Mouse (Mus musculus) forebrain, embryonic 10.5 days (tissue): ENCODE results near the gene Rcan2. TPM values are rescaled to one million over a fixed set of nuclear protein-coding genes. Genes with fewer than 3 reads are reported as not detected.

ENCODE experiments used
- DNase-seq: peaks from one replicate; pipeline ENCODE4 v3.0.0-alpha.2; 2017; ENCODE audit warnings: low spot score; ENCODE audit errors: extremely low spot score
- H3K27ac ChIP-seq: fragments of 300-500 bp; sonication (generic); 2 replicates; pipeline ENCODE4 v1.5.1; 2016; ENCODE audit warnings: mild to moderate bottlenecking
- H3K27me3 ChIP-seq: fragments of 300-500 bp; sonication (generic); 2 replicates; pipeline ENCODE4 v1.6.1; 2016; ENCODE audit warnings: mild to moderate bottlenecking; ENCODE audit not compliant: poor library complexity, severe bottlenecking
- H3K36me3 ChIP-seq: fragments of 300-500 bp; sonication (generic); replicated peaks from 2 replicates; pipeline ENCODE4 v1.6.1; 2016; ENCODE audit warnings: mild to moderate bottlenecking, moderate library complexity
- H3K4me1 ChIP-seq: fragments of 300-500 bp; sonication (generic); 2 replicates; pipeline ENCODE4 v1.6.1; 2016
- H3K4me3 ChIP-seq: fragments of 300-500 bp; sonication (generic); 2 replicates; pipeline ENCODE4 v1.5.1; 2016; ENCODE audit warnings: mild to moderate bottlenecking, moderate library complexity
- H3K9me3 ChIP-seq: fragments of 300-500 bp; sonication (generic); 2 replicates; pipeline ENCODE4 v1.6.1; 2016; ENCODE audit warnings: mild to moderate bottlenecking, moderate library complexity
- WGBS: fragments of 180-500 bp; shearing (Covaris S2); methylation state at CpG from one replicate; pipeline ENCODE4 v1.1.7; 2016; 5-methylcytosine and 5-hydroxymethylcytosine counted together
- polyA plus RNA-seq: library from polyadenylated mRNA; unstranded; fragments of >200 nt; fragmentation: Nextera tagmentation; extraction: Ambion mirVana; gene quantifications from 2 replicates; pipeline ENCODE4 v1.2.1, GENCODE M21; 2016

Gene Rcan2
- polyA plus RNA-seq, 1 experiment from 2014 or later: 6.4 TPM

DNA sequence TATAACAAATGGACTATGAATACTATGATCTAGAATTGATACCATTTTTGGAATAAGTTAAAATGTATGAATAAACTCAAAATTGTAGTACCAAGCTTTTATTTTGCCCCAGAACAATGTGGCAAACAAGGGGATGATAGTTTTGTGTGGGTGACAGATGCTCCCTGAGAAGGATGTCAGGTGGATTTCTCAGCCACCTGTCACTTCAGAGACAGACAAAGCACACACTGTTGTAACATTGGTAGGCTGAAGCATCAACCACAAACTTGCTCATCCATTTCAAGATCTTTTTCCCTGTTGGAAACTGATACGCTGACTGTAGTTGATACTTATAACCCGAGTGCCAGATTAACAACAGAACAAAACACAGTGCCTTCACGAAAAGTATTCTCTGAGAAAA is 158.6 kb downstream of the Rcan2 start:
- no peaks in the 10 kb centered on the region for H3K4me1 ChIP-seq
- no peak overlapping the region for H3K27ac ChIP-seq
- no peak overlapping the region for H3K4me3 ChIP-seq
- no peak for DNase-seq
- no peaks in the 10 kb centered on the region for H3K9me3 ChIP-seq
- 86% methylated on average over 3 of the region's 3 CpGs for WGBS
- no peaks in the 10 kb centered on the region for H3K36me3 ChIP-seq
- H3K27me3 ChIP-seq: no peaks in the 10 kb centered on the region

GRCm38 (mm10) chr17:43969943-43970342 is 168.8 kb downstream of the Rcan2 start:
- Histone ChIP-seq H3K27me3 (no peaks in the 10 kb centered on the region), H3K36me3 (no peaks in the 10 kb centered on the region), H3K9me3 (no peaks in the 10 kb centered on the region), H3K4me1 (no peaks in the 10 kb centered on the region), H3K27ac (no peak overlapping the region), H3K4me3 (no peak overlapping the region)
- DNase-seq: no peak
- WGBS: 90% methylated on average over 10 of the region's 10 CpGs

- H3K27me3 ChIP-seq: no peaks in the 10 kb centered on the region
- no peak overlapping the region for H3K27ac ChIP-seq
- no peaks in the 10 kb centered on the region for H3K4me1 ChIP-seq
- WGBS: 89% methylated on average over 2 of the region's 2 CpGs
- no peak for DNase-seq
- H3K4me3 ChIP-seq: no peak overlapping the region
- H3K36me3 ChIP-seq: no peaks in the 10 kb centered on the region
- no peaks in the 10 kb centered on the region for H3K9me3 ChIP-seq
Observed at GRCm38 (mm10) chr17:43977572-43977971, 176.4 kb downstream of the Rcan2 start.

GRCm38 (mm10) chr17:43979925-43980324 is 178.8 kb downstream of the Rcan2 start:
- Histone ChIP-seq H3K4me1 (no peaks in the 10 kb centered on the region), H3K9me3 (no peaks in the 10 kb centered on the region), H3K36me3 (no peaks in the 10 kb centered on the region), H3K27ac (no peak overlapping the region), H3K27me3 (no peaks in the 10 kb centered on the region), H3K4me3 (no peak overlapping the region)
- no peak for DNase-seq
- WGBS: 87% methylated on average over 3 of the region's 3 CpGs

DNA sequence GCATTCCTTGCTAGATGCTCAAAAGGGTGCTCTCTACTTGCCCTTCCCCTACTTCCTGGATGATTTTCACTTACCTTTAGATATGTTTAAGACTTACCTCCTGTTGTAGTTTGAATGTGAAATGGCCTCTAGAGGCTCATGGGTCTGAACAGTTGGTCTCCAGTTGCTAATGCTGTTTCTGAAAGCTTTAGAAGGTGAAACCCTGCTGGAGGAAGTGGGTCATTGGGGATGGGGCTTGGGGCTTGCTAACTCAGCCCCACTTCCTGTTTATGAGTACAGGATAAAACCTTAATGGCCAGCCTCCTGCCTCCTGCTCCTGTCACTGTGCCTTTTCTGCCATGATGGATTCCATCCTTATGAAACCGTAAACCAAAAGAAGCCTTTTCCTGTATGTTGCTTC is 181.4 kb downstream of the Rcan2 start:
- no peak for DNase-seq
- Histone ChIP-seq H3K4me1 (no peaks in the 10 kb centered on the region), H3K36me3 (no peaks in the 10 kb centered on the region), H3K4me3 (no peak overlapping the region), H3K27ac (no peak overlapping the region), H3K27me3 (no peaks in the 10 kb centered on the region), H3K9me3 (no peaks in the 10 kb centered on the region)
- 97% methylated on average over 1 of the region's 1 CpGs for WGBS

- no peak overlapping the region for H3K27ac ChIP-seq
Observed at GRCm38 (mm10) chr17:43989334-43989945, 188.3 kb downstream of the Rcan2 start.

GRCm38 (mm10) chr17:43990957-43991383 is 189.8 kb downstream of the Rcan2 start:
- Histone ChIP-seq H3K27ac (no peak overlapping the region), H3K27me3 (no peaks in the 10 kb centered on the region), H3K4me3 (no peak overlapping the region), H3K9me3 (no peaks in the 10 kb centered on the region), H3K4me1 (0 out of 2 replicates have a peak, but pooled peaks cover 3% of the 10 kb centered on the region), H3K36me3 (no peaks in the 10 kb centered on the region)
- 67% methylated on average over 10 of the region's 10 CpGs for WGBS
- no peak for DNase-seq

More at GRCm38 (mm10) chr17:43989334-43989945, 188.3 kb downstream of the Rcan2 start:
- H3K9me3 ChIP-seq: no peaks in the 10 kb centered on the region
- H3K4me1 ChIP-seq: 0 out of 2 replicates have a peak, but pooled peaks cover 3% of the 10 kb centered on the region
- no peak for DNase-seq
- no peaks in the 10 kb centered on the region for H3K27me3 ChIP-seq
- WGBS: 94% methylated on average over 5 of the region's 5 CpGs
- H3K36me3 ChIP-seq: no peaks in the 10 kb centered on the region
- H3K4me3 ChIP-seq: no peak overlapping the region

- no peak overlapping the region for H3K4me3 ChIP-seq
- no peak for DNase-seq
- H3K36me3 ChIP-seq: no peaks in the 10 kb centered on the region
- WGBS: 60% methylated on average over 4 of the region's 4 CpGs
- H3K27me3 ChIP-seq: no peaks in the 10 kb centered on the region
- 0 out of 2 replicates have a peak, but pooled peaks cover 3% of the 10 kb centered on the region for H3K4me1 ChIP-seq
- H3K27ac ChIP-seq: no peak overlapping the region
- no peaks in the 10 kb centered on the region for H3K9me3 ChIP-seq
Observed at GRCm38 (mm10) chr17:43994080-43994479, 192.9 kb downstream of the Rcan2 start.

GRCm38 (mm10) chr17:43997514-43997913 is 196.4 kb downstream of the Rcan2 start:
- Histone ChIP-seq H3K27me3 (no peaks in the 10 kb centered on the region), H3K9me3 (no peaks in the 10 kb centered on the region), H3K4me1 (0 out of 2 replicates have a peak, but pooled peaks cover 3% of the 10 kb centered on the region), H3K36me3 (no peaks in the 10 kb centered on the region), H3K27ac (no peak overlapping the region), H3K4me3 (no peak overlapping the region)
- WGBS: 94% methylated on average over 7 of the region's 7 CpGs
- no peak for DNase-seq

GRCm38 (mm10) chr17:43998095-43998494 is 196.9 kb downstream of the Rcan2 start:
- no peak overlapping the region for H3K4me3 ChIP-seq
- no peaks in the 10 kb centered on the region for H3K36me3 ChIP-seq
- H3K27ac ChIP-seq: no peak overlapping the region
- H3K9me3 ChIP-seq: no peaks in the 10 kb centered on the region
- no peak for DNase-seq
- 0 out of 2 replicates have a peak, but pooled peaks cover 3% of the 10 kb centered on the region for H3K4me1 ChIP-seq
- no peaks in the 10 kb centered on the region for H3K27me3 ChIP-seq
- 94% methylated on average over 6 of the region's 6 CpGs for WGBS

DNA sequence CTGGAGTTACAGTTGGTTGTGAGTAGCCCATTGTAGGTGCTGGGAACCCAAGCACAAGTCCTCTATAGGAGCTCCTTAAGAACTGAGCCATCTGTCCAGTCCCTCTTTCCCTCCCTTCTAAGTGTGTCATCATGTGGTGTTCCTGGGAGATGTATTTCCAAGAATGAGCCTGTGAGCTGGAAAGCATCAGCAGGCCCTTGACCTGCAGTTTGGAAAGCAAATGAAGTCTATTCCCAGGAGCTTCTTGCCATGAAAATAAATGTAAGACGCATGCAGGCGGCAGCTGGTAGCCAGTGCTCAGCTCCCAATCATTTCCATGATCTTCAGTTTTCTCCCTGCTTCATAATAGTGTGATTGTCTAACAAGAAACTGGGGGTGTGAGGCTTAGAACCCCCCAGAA is 203.2 kb downstream of the Rcan2 start:
- no peak overlapping the region for H3K4me3 ChIP-seq
- WGBS: 89% methylated on average over 2 of the region's 2 CpGs
- H3K27me3 ChIP-seq: no peaks in the 10 kb centered on the region
- no peaks in the 10 kb centered on the region for H3K36me3 ChIP-seq
- no peaks in the 10 kb centered on the region for H3K9me3 ChIP-seq
- no peaks in the 10 kb centered on the region for H3K4me1 ChIP-seq
- no peak overlapping the region for H3K27ac ChIP-seq
- DNase-seq: no peak

- Histone ChIP-seq H3K9me3 (no peaks in the 10 kb centered on the region), H3K27me3 (no peaks in the 10 kb centered on the region), H3K27ac (no peak overlapping the region), H3K4me1 (no peaks in the 10 kb centered on the region), H3K36me3 (no peaks in the 10 kb centered on the region), H3K4me3 (no peak overlapping the region)
- no peak for DNase-seq
- WGBS: 79% methylated on average over 2 of the region's 2 CpGs
Observed at GRCm38 (mm10) chr17:44007411-44007810, 206.3 kb downstream of the Rcan2 start.

DNA sequence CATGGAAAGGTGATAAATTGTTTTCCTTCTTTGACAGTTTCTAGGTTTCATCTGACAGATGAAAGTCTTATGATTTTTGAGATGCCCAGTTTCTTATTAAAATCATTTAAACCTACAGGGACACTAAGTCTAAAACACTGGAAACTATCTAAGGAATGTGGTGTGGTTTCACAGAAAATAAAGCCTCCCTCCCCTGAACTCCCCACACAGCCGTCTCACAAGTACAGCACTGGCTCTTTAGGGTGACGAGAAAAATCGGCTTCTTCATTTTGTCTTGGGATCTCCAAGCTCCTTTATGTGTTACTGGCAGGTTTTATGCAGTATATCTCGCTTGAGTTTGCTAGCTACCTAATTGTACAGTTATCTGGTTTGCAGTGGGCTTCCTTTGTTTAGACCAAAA is 210.8 kb downstream of the Rcan2 start:
- Histone ChIP-seq H3K27ac (no peak overlapping the region), H3K4me3 (no peak overlapping the region), H3K27me3 (no peaks in the 10 kb centered on the region), H3K4me1 (no peaks in the 10 kb centered on the region), H3K36me3 (no peaks in the 10 kb centered on the region), H3K9me3 (no peaks in the 10 kb centered on the region)
- DNase-seq: no peak
- WGBS: 83% methylated on average over 4 of the region's 4 CpGs
